Mouse (Mus musculus) CH12.LX (cell line): ENCODE data around the gene Trim47. TPM values are rescaled to one million over a fixed set of nuclear protein-coding genes. Genes with fewer than 3 reads are reported as not detected.

Source experiments
- DNase-seq: peaks from one replicate; pipeline ENCODE4 v3.0.0-alpha.2; 2013; ENCODE audit errors: extremely low read depth
- H3K27ac ChIP-seq: 2 replicates; pipeline ENCODE4 v1.5.1; 2012; ENCODE audit warnings: low read depth, mild to moderate bottlenecking, control low read depth, moderate library complexity; ENCODE audit not compliant: insufficient read depth
- H3K27me3 ChIP-seq: replicated peaks from 2 replicates; pipeline ENCODE3; 2012; ENCODE audit warnings: inconsistent platforms
- H3K36me3 ChIP-seq, 2 experiments: replicated peaks in 1 of 2; 2 replicates each; pipeline versions ENCODE3 to v1.6.1; 2012; ENCODE audit warnings: inconsistent platforms in 1 of 2, low read length in 1 of 2, mild to moderate bottlenecking in 1 of 2, mixed read lengths in 1 of 2, moderate library complexity in 1 of 2; ENCODE audit not compliant: control insufficient read depth in 1 of 2, insufficient read depth in 1 of 2
- H3K4me1 ChIP-seq, 2 experiments: 2 replicates each; pipeline ENCODE4 v1.6.1; 2012; ENCODE audit warnings: inconsistent platforms in 1 of 2, moderate library complexity in 1 of 2; ENCODE audit not compliant: insufficient read depth in 2 of 2, control insufficient read depth in 1 of 2
- H3K4me2 ChIP-seq: 2 replicates; pipeline ENCODE4 v1.6.1; 2012; ENCODE audit warnings: low read depth, mild to moderate bottlenecking, control low read depth; ENCODE audit not compliant: poor library complexity, insufficient read depth, severe bottlenecking
- H3K4me3 ChIP-seq, 3 experiments: fragments of 150-350 bp in 1 of 3; sonication (generic) in 1 of 3; replicated peaks in 1 of 3; 2 replicates each; pipeline versions ENCODE3 to v1.5.1; 2011 to 2012; ENCODE audit warnings: low read depth in 2 of 3, low read length in 2 of 3, mild to moderate bottlenecking in 2 of 3, moderate library complexity in 2 of 3, control low read depth in 1 of 3, improper control_type of control experiment in 1 of 3, inconsistent platforms in 1 of 3, mixed read lengths in 1 of 3; ENCODE audit not compliant: poor library complexity in 1 of 3
- H3K79me2 ChIP-seq: replicated peaks from 2 replicates; pipeline ENCODE4 v1.6.1; 2012; ENCODE audit warnings: mild to moderate bottlenecking, moderate library complexity; ENCODE audit not compliant: control insufficient read depth, poor library complexity, insufficient read depth, severe bottlenecking; ENCODE audit errors: extremely low read depth
- H3K9ac ChIP-seq: 2 replicates; pipeline ENCODE4 v1.6.1; 2012; ENCODE audit warnings: low read depth, mild to moderate bottlenecking, control low read depth, moderate library complexity; ENCODE audit not compliant: insufficient read depth
- H3K9me3 ChIP-seq: replicated peaks from 2 replicates; pipeline ENCODE3; 2012; ENCODE audit warnings: low read length, inconsistent platforms, mixed read lengths
- E2F4 ChIP-seq: IDR thresholded peaks from 2 replicates; pipeline ENCODE4 v1.6.1; 2011; ENCODE audit warnings: low read depth, low read length, improper control_type of control experiment; ENCODE audit not compliant: insufficient replicate concordance
- ELF1 ChIP-seq: IDR thresholded peaks from 2 replicates; pipeline ENCODE4 v1.6.1; 2014; ENCODE audit warnings: low read depth, mild to moderate bottlenecking, inconsistent platforms, low read length, improper control_type of control experiment
- EP300 ChIP-seq: IDR thresholded peaks from 2 replicates; pipeline ENCODE4 v1.6.1; 2011; ENCODE audit warnings: low read length, improper control_type of control experiment
- ETS1 ChIP-seq: conservative IDR thresholded peaks from 2 replicates; pipeline ENCODE4 v1.6.1; 2012; ENCODE audit warnings: low read depth, mild to moderate bottlenecking, inconsistent platforms, low read length, improper control_type of control experiment, moderate library complexity
- GABPA ChIP-seq: IDR thresholded peaks from 2 replicates; pipeline ENCODE4 v1.6.1; 2012; ENCODE audit warnings: low read depth, low read length, improper control_type of control experiment, inconsistent platforms; ENCODE audit not compliant: insufficient replicate concordance
- JUND ChIP-seq: conservative IDR thresholded peaks from 2 replicates; pipeline ENCODE4 v1.6.1; 2011; ENCODE audit warnings: low read depth, low read length, improper control_type of control experiment
- KAT2A ChIP-seq: IDR thresholded peaks from 2 replicates; pipeline ENCODE4 v1.6.1; 2012; ENCODE audit warnings: low read length, improper control_type of control experiment, inconsistent platforms; ENCODE audit not compliant: insufficient replicate concordance
- MAZ ChIP-seq: IDR thresholded peaks from 2 replicates; pipeline ENCODE4 v1.6.1; 2012; ENCODE audit warnings: low read depth, mild to moderate bottlenecking, inconsistent platforms, low read length, improper control_type of control experiment, moderate library complexity
- MXI1 ChIP-seq: IDR thresholded peaks from 2 replicates; pipeline ENCODE4 v1.6.1; 2011; ENCODE audit warnings: mild to moderate bottlenecking, low read depth, low read length, improper control_type of control experiment
- MYC ChIP-seq: IDR thresholded peaks from 2 replicates; pipeline ENCODE4 v1.6.1; 2011; ENCODE audit warnings: low read depth, mild to moderate bottlenecking, improper control_type of control experiment, low read length
- NRF1 ChIP-seq: IDR thresholded peaks from 2 replicates; pipeline ENCODE4 v1.6.1; 2014; ENCODE audit warnings: low read depth, mild to moderate bottlenecking, inconsistent platforms, low read length, improper control_type of control experiment, moderate library complexity
- PAX5 ChIP-seq: IDR thresholded peaks from 2 replicates; pipeline ENCODE4 v1.6.1; 2012; ENCODE audit warnings: low read length, inconsistent platforms, mixed read lengths
- POLR2A ChIP-seq: IDR thresholded peaks from 2 replicates; pipeline ENCODE4 v1.6.1; 2011; ENCODE audit warnings: low read depth, mild to moderate bottlenecking, improper control_type of control experiment, low read length
- SMC3 ChIP-seq: IDR thresholded peaks from 2 replicates; pipeline ENCODE4 v1.6.1; 2011; ENCODE audit warnings: low read depth, low read length, improper control_type of control experiment
- TBP ChIP-seq: conservative IDR thresholded peaks from 2 replicates; pipeline ENCODE4 v1.6.1; 2011; ENCODE audit warnings: low read depth, low read length, improper control_type of control experiment
- TCF12 ChIP-seq: IDR thresholded peaks from 2 replicates; pipeline ENCODE4 v1.6.1; 2014; ENCODE audit warnings: low read depth, mild to moderate bottlenecking, inconsistent platforms, low read length, improper control_type of control experiment
- USF2 ChIP-seq: conservative IDR thresholded peaks from 2 replicates; pipeline ENCODE4 v1.6.1; 2011; ENCODE audit warnings: low read depth, low read length, improper control_type of control experiment
- ZC3H11A ChIP-seq: IDR thresholded peaks from 2 replicates; pipeline ENCODE4 v1.6.1; 2012; ENCODE audit warnings: low read depth, mild to moderate bottlenecking, inconsistent platforms, low read length, improper control_type of control experiment
- ZKSCAN1 ChIP-seq: IDR thresholded peaks from 2 replicates; pipeline ENCODE4 v1.6.1; 2012; ENCODE audit warnings: low read depth, inconsistent platforms, low read length, improper control_type of control experiment, borderline replicate concordance
- ZNF384 ChIP-seq: IDR thresholded peaks from 2 replicates; pipeline ENCODE4 v1.6.1; 2012; ENCODE audit warnings: low read depth, low read length, improper control_type of control experiment, inconsistent platforms
- dilution Hi-C: fragments of 300-500 bp; cut with MboI; formaldehyde crosslinking; loops from 2 replicates; pipeline ENCODE4 v1.14.3; 2020; ENCODE audit warnings: low sequenced_read_pairs; ENCODE audit not compliant: extremely low pct_unique_long_range_greater_than_20kb, extremely low pct_ligation_motif_present
- in situ Hi-C: fragments of 300-500 bp; cut with MboI; formaldehyde crosslinking; loops from 3 replicates; pipeline ENCODE4 v1.14.3; 2019; ENCODE audit warnings: low sequenced_read_pairs, low pct_ligation_motif_present, low pct_unique_long_range_greater_than_20kb, mixed read lengths
- polyA plus RNA-seq: library from polyadenylated mRNA; unstranded; fragments of >175 nt; gene quantifications from 2 replicates; pipeline ENCODE4 v1.2.1, GENCODE M21; 2012; ENCODE audit warnings: low read depth; ENCODE audit not compliant: insufficient read length
- total RNA-seq, 2 experiments: library from RNA; depleted of rRNA; stranded (reverse); fragments of 300-350 nt in 1 of 2; fragments of >200 nt in 1 of 2; gene quantifications; 2 replicates each; pipeline ENCODE4 v1.2.3; 2012 to 2014

Trim47 gene
- total and polyA plus RNA-seq, 3 experiments: 0.21 to 0.38 TPM; not detected in 1

DNA sequence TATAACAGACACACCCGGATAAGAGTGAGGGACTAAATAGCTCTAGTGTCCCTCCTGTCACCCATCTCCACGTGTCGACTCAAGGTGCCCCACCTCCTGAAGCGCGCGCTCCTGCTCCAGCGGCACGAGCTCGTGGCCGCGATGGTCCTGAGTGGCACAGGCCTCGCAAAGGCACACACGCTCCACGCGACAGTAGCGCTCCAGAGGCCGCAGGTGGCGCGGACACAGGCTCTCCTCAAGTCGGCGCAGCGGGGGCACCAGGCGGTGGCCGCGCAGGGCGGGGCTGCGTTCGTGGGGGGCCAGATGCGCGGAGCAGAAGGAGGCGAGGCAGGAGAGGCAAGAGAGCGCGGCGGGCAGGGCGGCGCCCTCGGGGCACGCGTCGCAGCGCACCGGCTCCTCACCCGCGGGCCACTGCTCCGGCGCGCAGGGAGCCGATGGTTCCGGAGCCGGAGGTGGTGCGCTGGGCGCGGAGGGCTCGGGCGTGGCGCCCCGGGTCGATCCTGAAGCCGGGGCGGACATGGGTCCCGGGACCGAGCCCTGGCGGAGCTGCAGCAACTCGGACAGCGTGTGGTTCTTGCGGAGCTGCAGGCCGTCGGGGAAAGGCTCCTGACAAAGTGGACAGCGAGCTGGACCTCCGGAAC is 17.4 kb downstream of the Trim47 start:
- no peaks in the 10 kb centered on the region for H3K36me3 ChIP-seq
- no peak overlapping the region for H3K4me3 ChIP-seq
- H3K27ac ChIP-seq: no peak overlapping the region
- H3K27me3 ChIP-seq: no peaks in the 10 kb centered on the region
- DNase-seq: no peak
- H3K9me3 ChIP-seq: peaks cover 12% of the 10 kb centered on the region
- dilution Hi-C loops: no loop called here
- in situ Hi-C loops: no loop called here
- no peak overlapping the region for H3K9ac ChIP-seq
- no peak overlapping the region for H3K4me2 ChIP-seq
- no peaks in the 10 kb centered on the region for H3K79me2 ChIP-seq
- peaks cover 13 to 14% of the 10 kb centered on the region in 2 experiments for H3K4me1 ChIP-seq
- TF ChIP-seq ETS1 (no peak), MAZ (no peak), GABPA (no peak), JUND (no peak)
- TF ChIP-seq, all 38 proteins: peak for 0

DNA sequence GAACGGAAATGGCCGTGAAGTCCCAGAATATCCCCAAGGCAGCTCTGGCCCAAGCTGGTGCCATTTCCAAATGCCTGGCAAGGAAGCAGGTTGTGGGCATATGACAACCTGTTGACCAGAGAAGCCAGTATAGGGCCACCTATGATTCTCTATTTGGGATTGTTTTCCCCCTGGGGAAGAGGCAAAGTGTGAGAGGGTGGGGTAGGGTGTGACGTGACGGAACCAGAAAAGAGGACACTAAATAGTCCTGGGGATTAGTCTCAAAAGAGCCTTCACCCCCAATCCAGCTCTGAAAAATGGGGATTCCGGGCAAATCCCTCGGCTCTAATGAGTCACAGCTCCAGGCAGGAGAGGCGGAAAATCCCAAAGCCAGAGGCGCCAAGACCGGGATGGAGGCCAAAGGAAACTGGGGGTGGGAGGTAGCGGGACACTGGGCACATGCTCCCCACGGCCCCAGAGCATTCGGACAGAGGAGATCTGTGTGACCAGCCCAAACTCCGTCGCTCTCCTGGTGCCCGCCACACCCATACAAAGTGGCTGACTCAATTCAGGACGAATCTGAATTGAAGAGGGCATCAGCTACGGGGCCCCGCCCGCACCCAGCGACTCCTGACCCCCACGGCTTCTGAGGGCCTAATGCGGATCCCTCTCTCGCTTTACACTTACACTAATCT is 18.4 kb downstream of the Trim47 start:
- Histone ChIP-seq H3K36me3 (no peaks in the 10 kb centered on the region), H3K4me1 (peaks cover 18 to 24% of the 10 kb centered on the region in 2 experiments), H3K79me2 (no peaks in the 10 kb centered on the region), H3K9ac (no peak overlapping the region), H3K9me3 (peaks cover 12% of the 10 kb centered on the region), H3K27ac (no peak overlapping the region), H3K4me3 (no peak overlapping the region), H3K4me2 (no peak overlapping the region), H3K27me3 (no peaks in the 10 kb centered on the region)
- DNase-seq: no peak
- dilution Hi-C loops (no loop called here), in situ Hi-C loops (no loop called here)
- TF ChIP-seq ETS1: no peak
- no peak for TF ChIP-seq ZC3H11A
- TF ChIP-seq MXI1: no peak
- no peak for TF ChIP-seq PAX5
- no peak for TF ChIP-seq EP300
- TF ChIP-seq ZKSCAN1: no peak
- no peak for TF ChIP-seq MYC
- no peak for TF ChIP-seq SMC3

DNA sequence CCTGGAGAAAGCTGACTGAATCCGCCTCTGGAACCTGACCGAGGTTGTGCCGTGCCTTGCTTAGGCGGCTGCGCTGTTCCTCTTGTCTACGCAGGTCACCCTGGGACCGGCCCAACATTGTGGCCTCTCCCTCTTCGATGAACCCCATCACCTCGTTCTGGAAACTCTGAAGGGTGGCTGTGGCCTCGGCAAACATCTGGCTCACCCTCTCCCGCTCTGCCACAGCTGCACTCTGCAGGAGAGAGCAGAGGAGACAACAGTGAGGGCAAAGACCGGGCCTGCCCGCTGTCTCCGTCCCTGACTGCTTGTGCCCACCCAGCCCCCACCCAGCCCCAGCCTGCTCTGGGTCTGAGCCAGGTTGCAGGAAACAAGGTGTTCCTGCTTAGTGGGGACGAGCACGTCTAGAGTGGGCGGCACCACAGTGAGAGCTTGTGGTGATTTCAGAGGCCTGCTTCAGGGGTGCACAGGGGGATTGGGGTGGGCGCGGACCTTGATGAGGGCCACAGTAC is 19.2 kb downstream of the Trim47 start:
- Histone ChIP-seq H3K9me3 (peaks cover 12% of the 10 kb centered on the region), H3K27me3 (no peaks in the 10 kb centered on the region), H3K4me2 (no peak overlapping the region), H3K4me3 (no peak overlapping the region), H3K9ac (no peak overlapping the region), H3K36me3 (no peaks in the 10 kb centered on the region), H3K27ac (no peak overlapping the region)
- in situ Hi-C loops: no loop called here
- no peak for DNase-seq
- TF ChIP-seq E2F4 (no peak), ZNF384 (no peak), MXI1 (no peak), MYC (no peak), USF2 (no peak), KAT2A (no peak), ELF1 (no peak), SMC3 (no peak), POLR2A (no peak), NRF1 (no peak), TBP (no peak), TCF12 (no peak)
- TF ChIP-seq, all 38 proteins: peak for 0
- dilution Hi-C loops: no loop called here
- Histone ChIP-seq H3K4me1 (peaks cover 18 to 27% of the 10 kb centered on the region in 2 experiments), H3K79me2 (no peaks in the 10 kb centered on the region)
